Mouse (Mus musculus) limb, embryonic 10.5 days (tissue): ENCODE measurements around the gene Hoxa11. TPM values are rescaled to one million over a fixed set of nuclear protein-coding genes. Genes with fewer than 3 reads are reported as not detected.
A peak's percentile ranks its signal among the peaks of the same experiment; 100 is the strongest.

Experiments
- DNase-seq: peaks from one replicate; pipeline ENCODE4 v3.0.0-alpha.2; 2017; ENCODE audit warnings: low spot score
- H3K27ac ChIP-seq: fragments of 300-500 bp; sonication (generic); 2 replicates; pipeline ENCODE4 v1.5.1; 2016; ENCODE audit warnings: mild to moderate bottlenecking
- H3K27me3 ChIP-seq: fragments of 300-500 bp; sonication (generic); 2 replicates; pipeline ENCODE4 v1.6.1; 2016; ENCODE audit warnings: low read depth, mild to moderate bottlenecking; ENCODE audit not compliant: poor library complexity, severe bottlenecking
- H3K36me3 ChIP-seq: fragments of 300-500 bp; sonication (generic); 2 replicates; pipeline ENCODE4 v1.6.1; 2016; ENCODE audit warnings: mild to moderate bottlenecking, moderate library complexity
- H3K4me1 ChIP-seq: fragments of 300-500 bp; sonication (generic); 2 replicates; pipeline ENCODE4 v1.6.1; 2016
- H3K4me3 ChIP-seq: fragments of 300-500 bp; sonication (generic); 2 replicates; pipeline ENCODE4 v1.5.1; 2016; ENCODE audit warnings: mild to moderate bottlenecking, moderate library complexity
- H3K9me3 ChIP-seq: fragments of 300-500 bp; sonication (generic); replicated peaks from 2 replicates; pipeline ENCODE4 v1.6.1; 2016; ENCODE audit warnings: mild to moderate bottlenecking
- WGBS: fragments of 180-500 bp; shearing (Covaris S2); methylation state at CpG from one replicate; pipeline ENCODE4 v1.1.7; 2016; 5-methylcytosine and 5-hydroxymethylcytosine counted together
- microRNA counts: library from miRNA; unstranded; fragments of <30 nt; microRNA quantifications from one replicate; lab custom pipeline; 2017
- microRNA-seq: library from miRNA; unstranded; fragments of <30 nt; microRNA quantifications from one replicate; pipeline ENCODE4, GENCODE M21; 2017
- polyA plus RNA-seq: library from polyadenylated mRNA; unstranded; fragments of >200 nt; fragmentation: Nextera tagmentation; extraction: Ambion mirVana; gene quantifications from 2 replicates; pipeline ENCODE4 v1.2.1, GENCODE M21; 2016

Gene Hoxa11
- polyA plus RNA-seq, 1 experiment from 2014 or later = 71.6 TPM

GRCm38 (mm10) chr6:52200073-52200750 is 45.4 kb downstream of the Hoxa11 start:
- Histone ChIP-seq H3K4me1 (peaks cover 94% of the 10 kb centered on the region), H3K4me3 (peak overlapping the region; percentile 34), H3K27me3 (peaks cover 45% of the 10 kb centered on the region), H3K9me3 (no peaks in the 10 kb centered on the region), H3K27ac (peak overlapping the region; percentile 82), H3K36me3 (peaks cover 45% of the 10 kb centered on the region)
- WGBS = 2% methylated on average over 30 of the region's 30 CpGs
- peak; percentile 79 for DNase-seq

- peak; percentile 56 for DNase-seq
- peaks cover 61% of the 10 kb centered on the region for H3K27me3 ChIP-seq
- H3K4me1 ChIP-seq = peaks cover 93% of the 10 kb centered on the region
- WGBS = 3% methylated on average over 10 of the region's 10 CpGs
- H3K27ac ChIP-seq = no peak overlapping the region
- peak overlapping the region; percentile 3; the same call in 1 of the 2 replicates for H3K4me3 ChIP-seq
- no peaks in the 10 kb centered on the region for H3K9me3 ChIP-seq
- H3K36me3 ChIP-seq = peaks cover 18% of the 10 kb centered on the region
Measured at GRCm38 (mm10) chr6:52197271-52197670, 48.3 kb downstream of the Hoxa11 start.

GRCm38 (mm10) chr6:52196811-52197210 is 48.8 kb downstream of the Hoxa11 start:
- Histone ChIP-seq H3K27me3 (peaks cover 61% of the 10 kb centered on the region), H3K27ac (no peak overlapping the region), H3K4me1 (peaks cover 95% of the 10 kb centered on the region), H3K4me3 (no peak overlapping the region), H3K9me3 (no peaks in the 10 kb centered on the region), H3K36me3 (peaks cover 17% of the 10 kb centered on the region)
- 7% methylated on average over 9 of the region's 9 CpGs for WGBS
- DNase-seq = no peak

- no peaks in the 10 kb centered on the region for H3K9me3 ChIP-seq
- no peak overlapping the region for H3K4me3 ChIP-seq
- peaks cover 92% of the 10 kb centered on the region for H3K4me1 ChIP-seq
- peaks cover 18% of the 10 kb centered on the region for H3K36me3 ChIP-seq
- peak; percentile 57 for DNase-seq
- peaks cover 72% of the 10 kb centered on the region for H3K27me3 ChIP-seq
- WGBS = 7% methylated on average over 10 of the region's 10 CpGs
- no peak overlapping the region for H3K27ac ChIP-seq
Measured at GRCm38 (mm10) chr6:52194690-52195089, 50.9 kb downstream of the Hoxa11 start.

MicroRNAs encoded within 50 kb of the gene (microRNA counts, 519-probe panel; counts per million panel counts)
- 7,516 counts per million, percentile 97 among the panel's probes with 10 or more counts for microRNA mmu-miR-196b (lab: Ali Mortazavi, UCI)

Small RNA genes within 50 kb of the gene (microRNA-seq; reads per million reads assigned to microRNA genes)
- gene Mir196b = 56,617 reads per million, percentile 99 among the genes with 10 or more reads in this experiment

Other genes starting within 250 kb of the Hoxa11 start
- gene Skap2, start 233.3 kb downstream of the Hoxa11 start, polyA plus RNA-seq = 16.4 and 19.3 TPM in 2 replicates
- 1.3 and 1.9 TPM in 2 replicates for gene Hoxa1, start 87.5 kb downstream of the Hoxa11 start, polyA plus RNA-seq
- 4.5 and 5.3 TPM in 2 replicates for gene Hoxa2, start 81.0 kb downstream of the Hoxa11 start, polyA plus RNA-seq
- 1.1 and 1.3 TPM in 2 replicates for gene 5730596B20Rik, start 68.3 kb downstream of the Hoxa11 start, polyA plus RNA-seq
- gene Hoxa4, start 54.1 kb downstream of the Hoxa11 start, polyA plus RNA-seq = 1.6 and 1.8 TPM in 2 replicates
- 9.8 and 10.4 TPM in 2 replicates for gene Hoxa5, start 41.2 kb downstream of the Hoxa11 start, polyA plus RNA-seq
- gene Hoxa6, start 37.1 kb downstream of the Hoxa11 start, polyA plus RNA-seq = 3.5 and 4.1 TPM in 2 replicates
- gene Hoxa3, start 32.5 kb downstream of the Hoxa11 start, polyA plus RNA-seq = 7.0 and 7.9 TPM in 2 replicates
- gene Gm28308, start 32.5 kb downstream of the Hoxa11 start, polyA plus RNA-seq = 0.79 and 1.2 TPM in 2 replicates
- 24.7 and 24.8 TPM in 2 replicates for gene Hoxa7, start 24.0 kb downstream of the Hoxa11 start, polyA plus RNA-seq
- 95.7 and 123 TPM in 2 replicates for gene Hoxa9, start 14.7 kb downstream of the Hoxa11 start, polyA plus RNA-seq
- gene Hoxa10, start 5.0 kb downstream of the Hoxa11 start, polyA plus RNA-seq = 175 and 195 TPM in 2 replicates
- gene Hoxa13, start 15.1 kb upstream of the Hoxa11 start, polyA plus RNA-seq = 2.7 and 11.1 TPM in 2 replicates
- gene Evx1, start 67.7 kb upstream of the Hoxa11 start, polyA plus RNA-seq = 1.4 and 3.7 TPM in 2 replicates